Mouse (Mus musculus): ENCODE data around the gene Auts2. TPM values are rescaled to one million over a fixed set of nuclear protein-coding genes. Genes with fewer than 3 reads are reported as not detected.

Gene Auts2
- total and polyA plus RNA-seq, 2 experiments from 2014 or later, result 6.8 to 12.1 TPM

DNA sequence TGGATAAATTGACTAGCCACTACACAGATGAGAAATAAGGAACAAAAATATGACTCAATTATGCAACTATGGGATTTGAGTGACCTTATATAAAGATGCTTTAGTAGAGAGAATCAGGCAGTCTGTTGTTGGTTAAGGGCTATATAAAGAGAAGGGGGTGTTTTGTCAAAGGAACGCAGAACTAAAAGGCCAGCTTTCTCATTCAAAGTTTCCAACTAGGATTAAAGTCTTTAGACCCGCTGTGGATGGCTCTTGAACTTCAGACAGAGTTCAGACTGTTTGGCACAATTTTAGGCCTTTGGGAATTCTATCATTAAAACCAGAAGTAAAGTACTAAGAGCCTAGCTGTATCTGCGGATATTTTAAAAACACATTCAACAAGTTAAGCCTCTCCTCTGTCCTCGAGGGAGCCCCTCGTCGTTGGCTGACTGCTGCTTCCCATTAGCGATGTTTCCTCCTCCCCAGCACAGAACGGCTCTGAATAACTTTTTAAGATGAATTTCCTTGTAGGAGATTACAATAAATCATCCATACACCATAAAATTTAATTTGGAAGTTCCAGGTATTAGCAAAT, 459.3 kb downstream of the Auts2 start:
- Histone ChIP-seq H3K9me3 (replicated peaks; ENCODE audit: control insufficient read depth, low read length) (no peaks in the 10 kb centered on the region), H3K36me3 (replicated peaks; ENCODE audit: control insufficient read depth, insufficient read depth, low read length) (no peaks in the 10 kb centered on the region), H3K4me2 (ENCODE audit: low read depth, low read length) (no peak overlapping the region), H3K4me1 (ENCODE audit: control insufficient read depth, insufficient read depth) (0 out of 2 replicates have a peak, but pooled peaks cover 3% of the 10 kb centered on the region), H3K4me3 (ENCODE audit: low read depth, low read length) (no peak overlapping the region), H3K9ac (replicated peaks; ENCODE audit: low read depth, low read length) (no peak overlapping the region), H3K27me3 (ENCODE audit: control insufficient read depth, insufficient read depth, low read length) (no peaks in the 10 kb centered on the region), H3K27ac (ENCODE audit: low read depth) (no peak overlapping the region)
- TF ChIP-seq EP300 (IDR thresholded peaks at IDR 0.05; ENCODE audit: low read depth) (no peak), CTCF (IDR thresholded peaks at IDR 0.05; ENCODE audit: low read depth) (no peak)
- DNase-seq (ENCODE audit: low spot score), result no peak
- ATAC-seq (ENCODE audit: insufficient read depth, low read depth), result no peak
- 50% methylated on average over 8 of the region's 8 CpGs for WGBS

DNA sequence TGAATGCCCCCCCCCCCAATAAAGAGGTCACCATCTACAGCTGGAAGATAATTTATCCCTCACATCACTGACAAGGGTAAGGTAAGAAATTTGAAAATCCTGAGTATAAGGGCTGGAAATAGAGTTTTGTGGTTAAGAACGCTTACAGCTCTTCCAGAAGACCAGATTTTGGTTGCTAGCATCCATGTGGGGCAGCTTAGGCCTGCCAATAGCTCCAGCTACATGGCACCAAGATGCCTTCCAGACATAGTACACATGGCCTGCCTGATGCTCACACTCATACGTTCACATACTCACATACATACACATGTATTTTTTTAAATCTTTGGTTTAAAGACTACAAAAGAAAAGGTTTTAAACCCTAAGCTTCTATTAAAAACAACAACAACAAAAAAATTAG, 467.2 kb downstream of the Auts2 start:
- Histone ChIP-seq H3K27ac (ENCODE audit: low read depth) (no peak overlapping the region), H3K4me3 (ENCODE audit: low read depth, low read length) (no peak overlapping the region), H3K4me1 (ENCODE audit: control insufficient read depth, insufficient read depth) (0 out of 2 replicates have a peak, but pooled peaks cover 11% of the 10 kb centered on the region), H3K9me3 (replicated peaks; ENCODE audit: control insufficient read depth, low read length) (0 out of 2 replicates have a peak, but pooled peaks cover under 1% of the 10 kb centered on the region), H3K4me2 (ENCODE audit: low read depth, low read length) (no peak overlapping the region), H3K9ac (replicated peaks; ENCODE audit: low read depth, low read length) (no peak overlapping the region), H3K27me3 (ENCODE audit: control insufficient read depth, insufficient read depth, low read length) (no peaks in the 10 kb centered on the region), H3K36me3 (replicated peaks; ENCODE audit: control insufficient read depth, insufficient read depth, low read length) (no peaks in the 10 kb centered on the region)
- WGBS, result 82% methylated on average over 2 of the region's 2 CpGs
- TF ChIP-seq CTCF (IDR thresholded peaks at IDR 0.05; ENCODE audit: low read depth) (no peak), EP300 (IDR thresholded peaks at IDR 0.05; ENCODE audit: low read depth) (no peak)
- no peak for ATAC-seq (ENCODE audit: insufficient read depth, low read depth)
- no peak for DNase-seq (ENCODE audit: low spot score)

DNA sequence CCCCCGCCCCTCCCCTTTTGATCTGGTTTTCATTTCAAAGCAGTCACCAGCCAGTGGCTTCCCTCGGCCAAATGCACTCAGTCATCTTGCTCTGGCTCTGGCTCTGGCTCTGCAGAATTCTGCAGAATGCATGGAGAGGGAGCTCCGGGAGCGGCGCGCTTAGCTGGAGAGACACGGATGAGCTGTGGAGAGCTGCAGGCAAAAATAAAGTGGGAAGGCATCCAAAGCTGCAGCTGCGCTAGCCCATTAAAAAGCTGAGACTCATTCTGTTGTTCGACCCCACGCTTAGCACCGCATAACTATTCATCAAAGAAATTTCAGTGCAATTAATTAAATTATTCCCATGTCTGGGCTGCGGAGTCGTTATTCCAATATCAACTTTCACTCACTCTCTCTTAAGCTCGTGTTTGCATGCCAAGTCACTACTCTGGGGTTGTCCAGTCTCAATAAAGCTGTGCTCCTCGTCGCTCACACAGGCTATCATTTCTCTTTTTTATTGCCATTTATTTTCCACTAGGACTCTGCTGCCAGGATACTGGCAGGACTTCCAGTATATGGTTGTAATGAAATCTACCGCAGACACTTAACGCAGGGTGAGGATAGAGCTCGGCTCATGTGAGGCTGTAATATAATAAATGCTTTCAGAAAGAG, 468.3 kb downstream of the Auts2 start:
- Histone ChIP-seq H3K27ac (ENCODE audit: low read depth) (no peak overlapping the region), H3K36me3 (replicated peaks; ENCODE audit: control insufficient read depth, insufficient read depth, low read length) (no peaks in the 10 kb centered on the region), H3K4me3 (ENCODE audit: low read depth, low read length) (peak overlapping the region; percentile 20), H3K9ac (replicated peaks; ENCODE audit: low read depth, low read length) (no peak overlapping the region), H3K9me3 (replicated peaks; ENCODE audit: control insufficient read depth, low read length) (0 out of 2 replicates have a peak, but pooled peaks cover 6% of the 10 kb centered on the region), H3K27me3 (ENCODE audit: control insufficient read depth, insufficient read depth, low read length) (no peaks in the 10 kb centered on the region), H3K4me1 (ENCODE audit: control insufficient read depth, insufficient read depth) (0 out of 2 replicates have a peak, but pooled peaks cover 9% of the 10 kb centered on the region), H3K4me2 (ENCODE audit: low read depth, low read length) (peak overlapping the region; percentile 51)
- ATAC-seq (ENCODE audit: insufficient read depth, low read depth) (no peak), DNase-seq (ENCODE audit: low spot score) (peak; percentile 39)
- TF ChIP-seq CTCF (IDR thresholded peaks at IDR 0.05; ENCODE audit: low read depth) (no peak), EP300 (IDR thresholded peaks at IDR 0.05; ENCODE audit: low read depth) (no peak)
- 32% methylated on average over 19 of the region's 19 CpGs for WGBS

DNA sequence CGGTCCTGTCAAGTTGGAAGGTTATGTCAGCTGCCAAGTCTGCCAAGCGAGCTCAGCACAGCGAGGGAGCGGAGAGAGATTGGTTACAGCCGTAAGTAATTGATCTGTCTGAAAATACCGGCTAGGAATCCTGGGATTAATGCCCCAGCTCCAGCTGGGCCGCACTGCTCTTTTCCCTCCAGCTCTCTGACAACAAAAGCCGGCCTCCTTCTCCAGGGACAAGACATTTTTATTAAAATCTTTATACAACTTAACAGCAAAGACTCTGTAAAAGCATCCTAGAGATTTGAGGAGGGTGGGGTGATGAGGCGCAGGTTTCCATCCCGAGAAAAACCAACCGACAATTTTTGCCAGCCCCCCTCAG, 468.8 kb downstream of the Auts2 start:
- WGBS, result 29% methylated on average over 11 of the region's 11 CpGs
- H3K27me3 ChIP-seq (ENCODE audit: control insufficient read depth, insufficient read depth, low read length), result no peaks in the 10 kb centered on the region
- 0 out of 2 replicates have a peak, but pooled peaks cover 6% of the 10 kb centered on the region for H3K9me3 ChIP-seq (replicated peaks; ENCODE audit: control insufficient read depth, low read length)
- peak overlapping the region; percentile 51 for H3K4me2 ChIP-seq (ENCODE audit: low read depth, low read length)
- TF ChIP-seq EP300 (IDR thresholded peaks at IDR 0.05; ENCODE audit: low read depth) (no peak), CTCF (IDR thresholded peaks at IDR 0.05; ENCODE audit: low read depth) (no peak)
- 0 out of 2 replicates have a peak, but pooled peaks cover 9% of the 10 kb centered on the region for H3K4me1 ChIP-seq (ENCODE audit: control insufficient read depth, insufficient read depth)
- no peak for ATAC-seq (ENCODE audit: insufficient read depth, low read depth)
- no peak overlapping the region for H3K27ac ChIP-seq (ENCODE audit: low read depth)
- peak overlapping the region; percentile 20 for H3K4me3 ChIP-seq (ENCODE audit: low read depth, low read length)
- no peak for DNase-seq (ENCODE audit: low spot score)
- no peaks in the 10 kb centered on the region for H3K36me3 ChIP-seq (replicated peaks; ENCODE audit: control insufficient read depth, insufficient read depth, low read length)
- no peak overlapping the region for H3K9ac ChIP-seq (replicated peaks; ENCODE audit: low read depth, low read length)

DNA sequence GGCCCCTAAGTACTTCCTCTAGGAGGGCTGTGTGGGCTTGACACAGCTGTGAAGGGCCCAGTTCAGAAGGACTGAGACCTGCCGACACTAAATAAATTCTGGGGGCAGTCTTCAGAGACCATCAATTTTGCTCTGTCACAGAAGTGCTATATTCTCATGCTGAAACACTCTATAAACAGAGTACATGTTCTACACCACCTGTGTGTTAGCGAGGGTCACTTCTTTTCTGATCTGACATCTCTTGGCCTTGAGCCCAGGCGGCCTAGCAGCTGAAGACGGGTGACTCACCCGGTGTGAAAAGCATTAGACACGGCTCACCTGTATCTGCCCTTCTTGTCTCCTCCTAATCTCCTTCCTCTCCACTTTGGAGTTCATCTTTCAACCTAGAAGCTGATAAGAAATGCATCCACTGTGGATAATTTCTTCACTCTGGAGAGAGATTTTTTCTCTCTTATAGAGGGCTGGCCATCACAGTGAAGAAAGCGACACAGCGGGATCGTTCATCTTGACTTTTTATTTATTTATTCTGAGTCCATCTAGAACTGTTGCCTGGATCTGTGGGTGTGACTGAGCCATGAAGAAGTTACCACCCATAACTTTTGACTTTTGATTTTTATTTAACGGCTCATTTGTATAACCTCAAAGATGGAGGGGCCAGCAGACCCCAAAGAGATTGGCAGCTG, 469.3 kb downstream of the Auts2 start:
- Histone ChIP-seq H3K4me1 (ENCODE audit: control insufficient read depth, insufficient read depth) (0 out of 2 replicates have a peak, but pooled peaks cover 9% of the 10 kb centered on the region), H3K36me3 (replicated peaks; ENCODE audit: control insufficient read depth, insufficient read depth, low read length) (no peaks in the 10 kb centered on the region), H3K9ac (replicated peaks; ENCODE audit: low read depth, low read length) (no peak overlapping the region), H3K4me3 (ENCODE audit: low read depth, low read length) (peak overlapping the region; percentile 20), H3K27me3 (ENCODE audit: control insufficient read depth, insufficient read depth, low read length) (no peaks in the 10 kb centered on the region), H3K4me2 (ENCODE audit: low read depth, low read length) (peak overlapping the region; percentile 51; the same call in 1 of the 2 replicates), H3K27ac (ENCODE audit: low read depth) (no peak overlapping the region), H3K9me3 (replicated peaks; ENCODE audit: control insufficient read depth, low read length) (0 out of 2 replicates have a peak, but pooled peaks cover 6% of the 10 kb centered on the region)
- TF ChIP-seq EP300 (IDR thresholded peaks at IDR 0.05; ENCODE audit: low read depth) (no peak), CTCF (IDR thresholded peaks at IDR 0.05; ENCODE audit: low read depth) (no peak)
- WGBS, result 39% methylated on average over 10 of the region's 10 CpGs
- no peak for DNase-seq (ENCODE audit: low spot score)
- ATAC-seq (ENCODE audit: insufficient read depth, low read depth), result no peak
